Mouse (Mus musculus): ENCODE measurements around the gene Glra3. TPM values are rescaled to one million over a fixed set of nuclear protein-coding genes. Genes with fewer than 3 reads are reported as not detected.

The Glra3 gene
- polyA plus RNA-seq, 1 experiment from 2014 or later = 0.06 TPM

DNA sequence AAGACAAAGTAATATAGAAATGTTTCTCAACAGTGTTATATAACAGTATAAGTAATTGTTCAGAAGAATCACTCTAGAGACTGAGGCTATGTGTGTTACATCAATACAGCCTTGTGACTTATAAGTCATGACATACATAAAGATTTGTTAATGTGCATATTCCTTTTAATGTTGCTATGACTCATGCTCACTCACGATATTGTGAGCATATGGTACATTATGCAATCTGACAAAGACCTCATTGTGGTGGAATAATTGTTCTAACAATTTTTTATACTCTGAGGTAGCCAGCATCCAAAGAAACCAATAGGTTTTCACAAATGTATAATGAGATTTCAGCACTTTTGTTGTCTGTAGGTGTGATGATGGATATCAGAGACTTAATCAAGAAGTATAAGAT lies 210.4 kb downstream of the Glra3 start:
- no peaks in the 10 kb centered on the region for H3K36me3 ChIP-seq (ENCODE audit: poor library complexity, severe bottlenecking)
- H3K4me2 ChIP-seq = no peak overlapping the region
- H3K27ac ChIP-seq = no peak overlapping the region
- H3K27me3 ChIP-seq = no peaks in the 10 kb centered on the region
- no peaks in the 10 kb centered on the region for H3K4me1 ChIP-seq
- 66% methylated on average over 1 of the region's 1 CpGs for WGBS
- H3K9ac ChIP-seq = no peak overlapping the region
- ATAC-seq = no peak
- H3K9me3 ChIP-seq (replicated peaks) = no peaks in the 10 kb centered on the region
- H3K4me3 ChIP-seq = no peak overlapping the region

DNA sequence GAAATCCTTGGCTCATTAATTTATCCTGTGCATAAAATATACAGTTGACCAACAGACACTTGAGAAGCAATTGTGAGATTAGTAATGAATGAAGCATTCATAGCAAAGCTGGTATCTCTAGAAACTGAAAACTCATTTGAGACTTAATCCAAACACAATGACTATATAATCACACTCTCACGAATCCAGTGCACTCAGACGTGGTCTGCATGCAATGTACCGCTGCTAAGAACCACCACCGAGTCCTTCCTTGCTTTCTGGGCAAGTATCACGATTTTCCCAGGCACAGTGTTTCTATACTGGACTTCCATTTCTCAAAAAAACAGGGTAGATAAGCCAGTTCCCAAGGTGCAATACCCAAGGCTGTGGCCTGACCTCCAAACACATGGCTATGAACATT lies 211.3 kb downstream of the Glra3 start:
- no peaks in the 10 kb centered on the region for H3K27me3 ChIP-seq
- no peaks in the 10 kb centered on the region for H3K9me3 ChIP-seq (replicated peaks)
- no peaks in the 10 kb centered on the region for H3K4me1 ChIP-seq
- H3K36me3 ChIP-seq (ENCODE audit: poor library complexity, severe bottlenecking) = no peaks in the 10 kb centered on the region
- H3K4me3 ChIP-seq = no peak overlapping the region
- ATAC-seq = no peak
- 56% methylated on average over 5 of the region's 5 CpGs for WGBS
- H3K4me2 ChIP-seq = no peak overlapping the region
- H3K27ac ChIP-seq = no peak overlapping the region
- H3K9ac ChIP-seq = no peak overlapping the region

DNA sequence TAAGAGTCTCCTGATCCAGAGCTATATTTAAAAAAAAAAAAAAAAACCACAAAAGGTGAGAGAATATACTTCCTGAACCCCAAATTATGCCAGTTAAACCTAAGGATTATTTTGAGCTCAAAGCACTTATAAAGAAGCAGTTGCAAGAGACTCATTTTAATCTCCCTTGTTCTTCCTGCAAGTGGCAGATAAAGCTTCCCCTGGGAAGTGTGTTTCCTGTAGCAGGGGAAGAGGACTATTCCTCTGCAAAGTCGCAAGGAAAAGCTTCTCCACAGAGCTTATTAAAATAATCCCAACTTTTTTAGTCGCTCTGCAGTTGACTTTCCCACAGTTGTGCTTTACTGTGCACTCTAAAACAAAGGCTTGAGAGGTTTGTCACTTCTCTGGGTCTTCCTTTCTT lies 218.7 kb downstream of the Glra3 start:
- H3K27me3 ChIP-seq = no peaks in the 10 kb centered on the region
- ATAC-seq = no peak
- 53% methylated on average over 2 of the region's 2 CpGs for WGBS
- H3K36me3 ChIP-seq (ENCODE audit: poor library complexity, severe bottlenecking) = no peaks in the 10 kb centered on the region
- H3K9ac ChIP-seq = no peak overlapping the region
- no peak overlapping the region for H3K4me2 ChIP-seq
- no peaks in the 10 kb centered on the region for H3K4me1 ChIP-seq
- H3K4me3 ChIP-seq = no peak overlapping the region
- no peaks in the 10 kb centered on the region for H3K9me3 ChIP-seq (replicated peaks)
- H3K27ac ChIP-seq = no peak overlapping the region

Other genes with a start within 250 kb of the Glra3 start
- gene Adam29, start 33.5 kb upstream of the Glra3 start, polyA plus RNA-seq (2015; fragmentation: Nextera tagmentation; extraction: Ambion mirVana) = not detected in 2 replicates